ENCODE assay signal across 9 mouse cellular contexts in genomic region chr15:5186293-5186675, GRCm38 (mm10). TPM values are rescaled to one million over a fixed set of nuclear protein-coding genes. Genes with fewer than 3 reads are reported as not detected.
DNase-seq lines count a peak whose midpoint lies in the region; ATAC-seq and TF ChIP-seq lines count a peak whose summit lies in the region.
"Had no signal": no experiment of that assay in that cellular context is flagged by ENCODE, and none has a peak within 500 bp of the region (broad histone marks: within the 10 kb centered on the region; RNA-seq: fewer than 3 reads in every experiment).

No protein-coding gene starts in this region.

- H3K9ac ChIP-seq in heart, embryonic 16.5 days (ENCODE audit: low read length): peak overlapping the region; percentile 81
- peak overlapping the region; percentile 75 for H3K9ac ChIP-seq in ES-Bruce4 (ENCODE audit: low read depth, poor library complexity, severe bottlenecking)
- peak overlapping the region; percentile 78 for H3K9ac ChIP-seq in forebrain, embryonic 15.5 days (replicated peaks)

- H3K36me3 ChIP-seq in heart, embryonic 16.5 days (ENCODE audit: control insufficient read depth, insufficient read depth): peaks cover 10% of the 10 kb centered on the region
- peaks cover 5% of the 10 kb centered on the region; the same call in 1 of the 2 replicates for H3K36me3 ChIP-seq in ES-Bruce4 (ENCODE audit: control insufficient read depth, insufficient read depth, low read length, poor library complexity, severe bottlenecking)
- peaks cover 14% of the 10 kb centered on the region for H3K36me3 ChIP-seq in forebrain, embryonic 15.5 days
- H3K36me3 ChIP-seq in midbrain, embryonic 10.5 days: peaks cover 18% of the 10 kb centered on the region

- no peak overlapping the region for H3K27ac ChIP-seq in heart, embryonic 16.5 days (ENCODE audit: low read length)
- H3K27ac ChIP-seq in ES-Bruce4 (ENCODE audit: insufficient read depth, low read length): peak overlapping the region; percentile 42; the same call in 1 of the 2 replicates
- H3K27ac ChIP-seq in forebrain, embryonic 15.5 days (replicated peaks): no peak overlapping the region
- H3K27ac ChIP-seq in midbrain, embryonic 10.5 days (replicated peaks): peak overlapping the region; percentile 91

- TF ChIP-seq EP300 in ES-Bruce4 (IDR thresholded peaks at IDR 0.05; ENCODE audit: insufficient read depth, low read depth, low read length): no peak

- no peaks in the 10 kb centered on the region for H3K9me3 ChIP-seq in heart, embryonic 16.5 days (replicated peaks; ENCODE audit: control insufficient read depth, low read length)
- no peaks in the 10 kb centered on the region for H3K9me3 ChIP-seq in ES-Bruce4 (replicated peaks; ENCODE audit: control insufficient read depth, insufficient read depth, low read length, poor library complexity, severe bottlenecking)
- H3K9me3 ChIP-seq in forebrain, embryonic 15.5 days: no peaks in the 10 kb centered on the region
- no peaks in the 10 kb centered on the region for H3K9me3 ChIP-seq in midbrain, embryonic 10.5 days (replicated peaks)

- H3K4me3 ChIP-seq in heart, embryonic 16.5 days (ENCODE audit: low read length): peak overlapping the region; percentile 79
- H3K4me3 ChIP-seq in ES-Bruce4 (ENCODE audit: low read depth, low read length): peak overlapping the region; percentile 91
- H3K4me3 ChIP-seq in forebrain, embryonic 15.5 days: peak overlapping the region; percentile 86
- H3K4me3 ChIP-seq in midbrain, embryonic 10.5 days: peak overlapping the region; percentile 97

- H3K4me2 ChIP-seq in heart, embryonic 16.5 days (ENCODE audit: low read depth, low read length): peak overlapping the region; percentile 89
- peak overlapping the region; percentile 56 for H3K4me2 ChIP-seq in forebrain, embryonic 15.5 days (replicated peaks)

- DNase-seq in heart, adult 8-10 months (ENCODE audit: low spot score): no peak
- no peak for DNase-seq in midbrain, embryonic 10.5 days (ENCODE audit: low spot score)
- no peak for DNase-seq in ovary, postnatal 36 days (ENCODE audit: low spot score)
- DNase-seq in layer of hippocampus, adult 8-10 months (ENCODE audit: low spot score in 2 of 2): no peak
- DNase-seq in B cell, adult 2 months: no peak
- DNase-seq: lung, postnatal 10 days had no signal

- TF ChIP-seq CTCF in ES-Bruce4 (IDR thresholded peaks at IDR 0.05; ENCODE audit: low read depth, low read length): no peak

- no peak for ATAC-seq in heart, embryonic 16.5 days (replicated peaks; ENCODE audit: extremely low read depth, insufficient read depth, low FRiP score)
- ATAC-seq in forebrain, embryonic 15.5 days (replicated peaks): 0 out of 2 replicates have a peak, but pooled peaks have one; percentile 1

- H3K4me1 ChIP-seq in heart, embryonic 16.5 days (ENCODE audit: control insufficient read depth, insufficient read depth, low read length): peaks cover 12% of the 10 kb centered on the region
- H3K4me1 ChIP-seq in ES-Bruce4 (ENCODE audit: control insufficient read depth, insufficient read depth, low read length): no peaks in the 10 kb centered on the region
- peaks cover 17% of the 10 kb centered on the region for H3K4me1 ChIP-seq in forebrain, embryonic 15.5 days
- peaks cover 21% of the 10 kb centered on the region for H3K4me1 ChIP-seq in midbrain, embryonic 10.5 days

- no peaks in the 10 kb centered on the region for H3K27me3 ChIP-seq in heart, embryonic 16.5 days (ENCODE audit: control insufficient read depth, insufficient read depth, low read length)
- H3K27me3 ChIP-seq in ES-Bruce4 (ENCODE audit: control insufficient read depth, insufficient read depth, low read length, poor library complexity, severe bottlenecking): no peaks in the 10 kb centered on the region
- H3K27me3 ChIP-seq in forebrain, embryonic 15.5 days: no peaks in the 10 kb centered on the region
- no peaks in the 10 kb centered on the region for H3K27me3 ChIP-seq in midbrain, embryonic 10.5 days (ENCODE audit: low read depth, poor library complexity, severe bottlenecking)

- 37% methylated on average over 10 of the region's 10 CpGs for WGBS in heart, embryonic 16.5 days
- 24% methylated on average over 10 of the region's 10 CpGs for WGBS in forebrain, embryonic 15.5 days
- WGBS in midbrain, embryonic 10.5 days: 49% methylated on average over 10 of the region's 10 CpGs

- no peak for TF ChIP-seq POLR2A in ES-Bruce4 (IDR thresholded peaks at IDR 0.05; ENCODE audit: insufficient read depth, low read length)

RNA-seq across cellular contexts. Expression of gene Ttc33, which starts 1.0 kb away (rescaled TPM):
- 33.3 and 36.3 TPM in 2 replicates for polyA plus RNA-seq in heart, embryonic 16.5 days (2015; fragmentation: Nextera tagmentation; extraction: Ambion mirVana)
- 10 to 100 TPM; 41.9 to 46.4 (median 43.9) TPM for total RNA-seq in heart, adult 8-10 months (2022)
- 22.8 and 29.6 TPM in 2 replicates for polyA plus RNA-seq in ES-Bruce4 (2011; ENCODE audit: insufficient read depth, insufficient read length, low read depth, missing spikeins)
- 61.4 and 65.4 TPM in 2 replicates for polyA plus RNA-seq in forebrain, embryonic 15.5 days (2015; fragmentation: Nextera tagmentation; extraction: Ambion mirVana)
- polyA plus RNA-seq in midbrain, embryonic 10.5 days (2016; fragmentation: Nextera tagmentation; extraction: Ambion mirVana): 37.3 and 41.3 TPM in 2 replicates
- 10 to 100 TPM; 75.5 to 85.2 (median 82.2) TPM for total RNA-seq in layer of hippocampus, adult 8-10 months (2022)

RNA-seq across cellular contexts. Expression of gene Prkaa1, which starts 42.6 kb away (rescaled TPM):
- 14.8 and 17.1 TPM in 2 replicates for polyA plus RNA-seq in heart, embryonic 16.5 days (2015; fragmentation: Nextera tagmentation; extraction: Ambion mirVana)
- total RNA-seq in heart, adult 8-10 months (2022): 10 to 100 TPM; 12.1 to 14.4 (median 13.9) TPM
- 24.6 and 26.0 TPM in 2 replicates for polyA plus RNA-seq in ES-Bruce4 (2011; ENCODE audit: insufficient read depth, insufficient read length, low read depth, missing spikeins)
- 12.6 and 14.0 TPM in 2 replicates for polyA plus RNA-seq in forebrain, embryonic 15.5 days (2015; fragmentation: Nextera tagmentation; extraction: Ambion mirVana)
- 13.6 and 14.2 TPM in 2 replicates for polyA plus RNA-seq in midbrain, embryonic 10.5 days (2016; fragmentation: Nextera tagmentation; extraction: Ambion mirVana)
- total RNA-seq in layer of hippocampus, adult 8-10 months (2022): 10 to 100 TPM; 24.6 to 25.5 (median 24.8) TPM

RNA-seq across cellular contexts. Expression of gene Ptger4, which starts 57.7 kb away (rescaled TPM):
- 5.2 and 6.7 TPM in 2 replicates for polyA plus RNA-seq in heart, embryonic 16.5 days (2015; fragmentation: Nextera tagmentation; extraction: Ambion mirVana)
- 1 to 10 TPM; 2.6 to 4.1 (median 3.1) TPM for total RNA-seq in heart, adult 8-10 months (2022)
- 0.53 and 1.3 TPM in 2 replicates for polyA plus RNA-seq in ES-Bruce4 (2011; ENCODE audit: insufficient read depth, insufficient read length, low read depth, missing spikeins)
- polyA plus RNA-seq in forebrain, embryonic 15.5 days (2015; fragmentation: Nextera tagmentation; extraction: Ambion mirVana): 0.42 and 0.50 TPM in 2 replicates
- 0.84 and 0.94 TPM in 2 replicates for polyA plus RNA-seq in midbrain, embryonic 10.5 days (2016; fragmentation: Nextera tagmentation; extraction: Ambion mirVana)
- total RNA-seq in layer of hippocampus, adult 8-10 months (2022): 1 to 10 TPM in 3 of 4 experiments, under 1 TPM in 1; 0.64 to 1.6 (median 1.2) TPM

Comparison
In these comparisons a context has a peak if more than half of its experiments do, and no peak if none do; other contexts are left out.
1. H3K27ac ChIP-seq: peak in ES-Bruce4 (single experiment) and midbrain, embryonic 10.5 days (single experiment); none in heart, embryonic 16.5 days (single experiment) and forebrain, embryonic 15.5 days (single experiment).
2. Peak in every context shown above with its lines, with median percentiles within 50 percentile points of each other: H3K4me3 ChIP-seq and H3K9ac ChIP-seq.